Mouse (Mus musculus) heart, embryonic 16.5 days (tissue): ENCODE results near the gene Mrm3. TPM values are rescaled to one million over a fixed set of nuclear protein-coding genes. Genes with fewer than 3 reads are reported as not detected.
A peak's percentile ranks its signal among the peaks of the same experiment; 100 is the strongest.

Experiments used
- ATAC-seq: fragments of 200-750 bp; cut with Nextera tagmentation; replicated peaks from 2 replicates; pipeline ENCODE4 v1.8.0; 2017; ENCODE audit warnings: moderate number of reproducible peaks; ENCODE audit not compliant: insufficient read depth, low FRiP score; ENCODE audit errors: extremely low read depth
- H3K27ac ChIP-seq: fragments of 300-500 bp; sonication (generic); 2 replicates; pipeline ENCODE4 v1.5.1; 2014; ENCODE audit warnings: mild to moderate bottlenecking, low read length, control low read depth, moderate library complexity
- H3K27me3 ChIP-seq: fragments of 300-500 bp; sonication (generic); 2 replicates; pipeline ENCODE4 v1.6.1; 2014; ENCODE audit warnings: low read length, mixed read lengths; ENCODE audit not compliant: control insufficient read depth, insufficient read depth
- H3K36me3 ChIP-seq: fragments of 300-500 bp; sonication (generic); 2 replicates; pipeline ENCODE4 v1.6.1; 2014; ENCODE audit not compliant: control insufficient read depth, insufficient read depth
- H3K4me1 ChIP-seq: fragments of 300-500 bp; sonication (generic); 2 replicates; pipeline ENCODE4 v1.6.1; 2014; ENCODE audit warnings: low read length, mixed read lengths; ENCODE audit not compliant: control insufficient read depth, insufficient read depth
- H3K4me2 ChIP-seq: fragments of 300-500 bp; sonication (generic); 2 replicates; pipeline ENCODE4 v1.6.1; 2014; ENCODE audit warnings: low read depth, mild to moderate bottlenecking, control low read depth, low read length
- H3K4me3 ChIP-seq: fragments of 300-500 bp; sonication (generic); 2 replicates; pipeline ENCODE4 v1.5.1; 2014; ENCODE audit warnings: mild to moderate bottlenecking, control low read depth, low read length
- H3K9ac ChIP-seq: fragments of 300-500 bp; sonication (generic); 2 replicates; pipeline ENCODE4 v1.6.1; 2014; ENCODE audit warnings: low read length, control low read depth
- H3K9me3 ChIP-seq: fragments of 300-500 bp; sonication (generic); replicated peaks from 2 replicates; pipeline ENCODE4 v1.6.1; 2016; ENCODE audit warnings: low read length; ENCODE audit not compliant: control insufficient read depth
- WGBS: fragments of 180-500 bp; shearing (Covaris S2); extraction: QIAGEN DNeasy Blood & Tissue Kit; methylation state at CpG from one replicate; pipeline ENCODE4 v1.1.7; 2014; 5-methylcytosine and 5-hydroxymethylcytosine counted together
- polyA plus RNA-seq: library from polyadenylated mRNA; unstranded; fragments of >200 nt; fragmentation: Nextera tagmentation; extraction: Ambion mirVana; gene quantifications from 2 replicates; pipeline ENCODE4 v1.2.1, GENCODE M21; 2015

Gene Mrm3
- polyA plus RNA-seq, 1 experiment from 2014 or later: 31.7 TPM

GRCm38 (mm10) chr11:76279971-76280370, 36.5 kb downstream of the Mrm3 start:
- H3K9ac ChIP-seq: no peak overlapping the region
- H3K4me1 ChIP-seq: 0 out of 2 replicates have a peak, but pooled peaks cover 3% of the 10 kb centered on the region
- no peak for ATAC-seq
- H3K4me3 ChIP-seq: no peak overlapping the region
- no peak overlapping the region for H3K27ac ChIP-seq
- no peaks in the 10 kb centered on the region for H3K36me3 ChIP-seq
- WGBS: 45% methylated on average over 2 of the region's 2 CpGs
- H3K9me3 ChIP-seq: no peaks in the 10 kb centered on the region
- no peak overlapping the region for H3K4me2 ChIP-seq
- H3K27me3 ChIP-seq: no peaks in the 10 kb centered on the region

GRCm38 (mm10) chr11:76283841-76284240, 40.3 kb downstream of the Mrm3 start:
- no peaks in the 10 kb centered on the region for H3K9me3 ChIP-seq
- no peak overlapping the region for H3K4me3 ChIP-seq
- H3K36me3 ChIP-seq: no peaks in the 10 kb centered on the region
- no peak overlapping the region for H3K9ac ChIP-seq
- no peak overlapping the region for H3K4me2 ChIP-seq
- no peak overlapping the region for H3K27ac ChIP-seq
- no peak for ATAC-seq
- H3K27me3 ChIP-seq: no peaks in the 10 kb centered on the region
- WGBS: 74% methylated on average over 6 of the region's 6 CpGs
- H3K4me1 ChIP-seq: peaks cover 20% of the 10 kb centered on the region

GRCm38 (mm10) chr11:76285431-76286075, 42.0 kb downstream of the Mrm3 start:
- Histone ChIP-seq H3K4me2 (no peak overlapping the region), H3K9me3 (no peaks in the 10 kb centered on the region), H3K36me3 (no peaks in the 10 kb centered on the region), H3K9ac (no peak overlapping the region), H3K27me3 (no peaks in the 10 kb centered on the region), H3K4me3 (no peak overlapping the region), H3K4me1 (peaks cover 21% of the 10 kb centered on the region), H3K27ac (no peak overlapping the region)
- ATAC-seq: no peak
- WGBS: 49% methylated on average over 7 of the region's 7 CpGs

GRCm38 (mm10) chr11:76286534-76287126, 43.1 kb downstream of the Mrm3 start:
- no peaks in the 10 kb centered on the region for H3K36me3 ChIP-seq
- H3K4me2 ChIP-seq: no peak overlapping the region
- WGBS: 48% methylated on average over 10 of the region's 10 CpGs
- no peak overlapping the region for H3K27ac ChIP-seq
- no peak for ATAC-seq
- no peaks in the 10 kb centered on the region for H3K9me3 ChIP-seq
- H3K9ac ChIP-seq: no peak overlapping the region
- H3K27me3 ChIP-seq: no peaks in the 10 kb centered on the region
- H3K4me3 ChIP-seq: no peak overlapping the region
- peaks cover 23% of the 10 kb centered on the region for H3K4me1 ChIP-seq

GRCm38 (mm10) chr11:76287301-76287700, 43.8 kb downstream of the Mrm3 start:
- Histone ChIP-seq H3K4me3 (no peak overlapping the region), H3K9me3 (no peaks in the 10 kb centered on the region), H3K27ac (no peak overlapping the region), H3K4me1 (peaks cover 29% of the 10 kb centered on the region), H3K36me3 (no peaks in the 10 kb centered on the region), H3K4me2 (no peak overlapping the region), H3K27me3 (no peaks in the 10 kb centered on the region), H3K9ac (no peak overlapping the region)
- ATAC-seq: no peak
- WGBS: 60% methylated on average over 10 of the region's 10 CpGs

GRCm38 (mm10) chr11:76288645-76289044, 45.1 kb downstream of the Mrm3 start:
- Histone ChIP-seq H3K4me1 (peaks cover 39% of the 10 kb centered on the region), H3K27ac (no peak overlapping the region), H3K9ac (no peak overlapping the region), H3K27me3 (no peaks in the 10 kb centered on the region), H3K36me3 (no peaks in the 10 kb centered on the region), H3K9me3 (no peaks in the 10 kb centered on the region), H3K4me3 (no peak overlapping the region), H3K4me2 (no peak overlapping the region)
- WGBS: 87% methylated on average over 6 of the region's 6 CpGs
- ATAC-seq: no peak

GRCm38 (mm10) chr11:76290367-76290766, 46.9 kb downstream of the Mrm3 start:
- no peak overlapping the region for H3K4me3 ChIP-seq
- H3K27ac ChIP-seq: peak overlapping the region; percentile 35; the same call in 1 of the 2 replicates
- H3K4me1 ChIP-seq: peaks cover 46% of the 10 kb centered on the region
- no peaks in the 10 kb centered on the region for H3K27me3 ChIP-seq
- no peaks in the 10 kb centered on the region for H3K36me3 ChIP-seq
- no peaks in the 10 kb centered on the region for H3K9me3 ChIP-seq
- no peak for ATAC-seq
- H3K4me2 ChIP-seq: no peak overlapping the region
- 60% methylated on average over 11 of the region's 11 CpGs for WGBS
- 0 out of 2 replicates have a peak overlapping the region, but pooled peaks have one; percentile 20 for H3K9ac ChIP-seq

- Histone ChIP-seq H3K36me3 (no peaks in the 10 kb centered on the region), H3K27me3 (no peaks in the 10 kb centered on the region), H3K27ac (peak overlapping the region; percentile 87), H3K4me1 (peaks cover 37% of the 10 kb centered on the region), H3K9ac (no peak overlapping the region), H3K9me3 (no peaks in the 10 kb centered on the region), H3K4me3 (no peak overlapping the region), H3K4me2 (peak overlapping the region; percentile 17)
- ATAC-seq: no peak
- 34% methylated on average over 4 of the region's 4 CpGs for WGBS
Measured at GRCm38 (mm10) chr11:76291960-76292359, 48.4 kb downstream of the Mrm3 start.

GRCm38 (mm10) chr11:76292398-76292797, 48.9 kb downstream of the Mrm3 start:
- 0 out of 2 replicates have a peak overlapping the region, but pooled peaks have one; percentile 1 for H3K4me3 ChIP-seq
- H3K9ac ChIP-seq: no peak overlapping the region
- no peaks in the 10 kb centered on the region for H3K36me3 ChIP-seq
- no peaks in the 10 kb centered on the region for H3K9me3 ChIP-seq
- peak overlapping the region; percentile 17 for H3K4me2 ChIP-seq
- WGBS: 42% methylated on average over 15 of the region's 15 CpGs
- 0 out of 2 replicates have a peak, but pooled peaks have one; percentile 16 for ATAC-seq
- peak overlapping the region; percentile 87 for H3K27ac ChIP-seq
- H3K27me3 ChIP-seq: no peaks in the 10 kb centered on the region
- H3K4me1 ChIP-seq: peaks cover 32% of the 10 kb centered on the region
